Mouse (Mus musculus) activated CD4-positive, CD25-positive, alpha-beta regulatory T cell, adult 4 months (primary cell): ENCODE results near the gene Acot7. TPM values are rescaled to one million over a fixed set of nuclear protein-coding genes. Genes with fewer than 3 reads are reported as not detected.
A peak's percentile ranks its signal among the peaks of the same experiment; 100 is the strongest.

Source experiments
- ATAC-seq: one replicate; pipeline ENCODE4 v1.8.0; 2017
- polyA plus RNA-seq, 2 experiments: library from polyadenylated mRNA; unstranded; fragments of 100-300 nt; shearing (Covaris generic); gene quantifications; one replicate each; pipeline ENCODE4 v1.2.1; 2017

Acot7 gene
- polyA plus RNA-seq, 2 experiments from 2014 or later = 134 to 172 TPM

DNA sequence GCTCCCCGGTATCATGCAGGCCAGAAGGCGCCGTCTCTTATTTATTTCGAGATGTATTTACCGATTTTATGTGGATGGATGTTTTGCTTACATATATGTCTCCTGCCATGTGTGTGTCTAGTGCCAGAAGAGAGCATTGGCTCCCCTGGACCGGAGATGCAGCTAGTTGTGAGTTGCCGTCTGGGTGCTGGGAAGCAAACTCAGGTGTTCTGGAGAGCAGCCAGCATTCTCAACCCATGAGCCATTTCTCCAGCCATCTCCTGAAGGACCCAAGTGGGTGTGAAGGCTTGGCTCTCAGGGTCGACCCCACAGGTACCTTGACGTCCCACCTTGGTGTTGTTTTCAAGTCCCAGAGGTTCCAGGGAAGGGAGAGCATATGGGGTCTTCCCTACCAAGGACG lies 4.3 kb downstream of the Acot7 start:
- ATAC-seq = no peak

DNA sequence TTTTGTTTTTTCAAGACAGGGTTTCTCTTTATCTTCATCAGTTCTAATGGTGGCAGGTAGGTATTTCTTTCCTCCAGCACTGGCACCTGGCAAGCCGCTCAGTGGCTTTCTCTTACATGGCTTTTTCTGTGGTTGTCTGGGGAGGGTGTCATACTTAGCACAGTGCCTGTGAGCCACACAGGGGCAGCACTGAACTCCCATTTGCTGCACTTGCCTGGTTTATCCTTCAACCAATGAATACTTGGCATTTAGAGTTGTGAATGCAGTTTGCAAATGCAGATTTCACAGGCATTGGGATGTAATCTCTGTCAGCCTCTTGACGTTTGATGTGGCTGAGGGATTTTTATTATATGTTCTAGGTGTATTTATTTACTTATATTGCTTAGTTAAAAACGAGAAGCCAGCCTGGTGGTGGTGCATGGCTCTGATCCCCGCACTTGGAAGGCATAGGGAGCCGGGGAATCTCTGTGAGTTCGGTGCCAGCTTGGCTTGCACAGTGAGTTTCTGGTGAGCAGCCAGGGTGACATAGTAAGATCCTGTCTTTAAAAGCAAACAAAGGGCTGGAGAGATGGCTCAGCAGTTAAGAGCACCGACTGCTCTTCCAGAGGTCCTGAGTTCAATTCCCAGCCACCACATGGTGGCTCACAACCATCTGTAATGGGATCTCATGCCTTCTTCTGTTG lies 6.6 kb downstream of the Acot7 start:
- no peak for ATAC-seq

DNA sequence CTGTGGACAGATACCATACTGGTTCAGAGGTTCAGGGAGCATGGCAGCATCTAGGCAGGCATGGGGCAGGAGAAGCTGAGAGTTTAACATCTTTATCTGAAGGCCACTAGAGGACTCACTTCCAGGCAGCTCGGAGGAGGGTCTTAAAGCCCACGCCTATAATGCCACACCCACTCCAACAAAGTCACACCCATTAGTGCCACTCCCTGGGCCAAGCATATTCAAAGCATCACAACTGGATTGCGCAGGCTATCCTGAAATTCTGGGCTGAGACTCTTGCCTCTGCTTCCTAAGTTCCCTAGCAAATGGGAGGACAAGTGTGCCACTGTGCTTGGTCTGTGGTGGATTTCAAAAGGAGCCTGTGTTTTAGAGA lies 7.2 kb downstream of the Acot7 start:
- ATAC-seq = no peak

- ATAC-seq = peak; percentile 57
Observed at GRCm38 (mm10) chr4:152185510-152186204, 7.7 kb downstream of the Acot7 start.

- ATAC-seq = peak; percentile 40
Observed at GRCm38 (mm10) chr4:152186205-152187082, 8.5 kb downstream of the Acot7 start.

DNA sequence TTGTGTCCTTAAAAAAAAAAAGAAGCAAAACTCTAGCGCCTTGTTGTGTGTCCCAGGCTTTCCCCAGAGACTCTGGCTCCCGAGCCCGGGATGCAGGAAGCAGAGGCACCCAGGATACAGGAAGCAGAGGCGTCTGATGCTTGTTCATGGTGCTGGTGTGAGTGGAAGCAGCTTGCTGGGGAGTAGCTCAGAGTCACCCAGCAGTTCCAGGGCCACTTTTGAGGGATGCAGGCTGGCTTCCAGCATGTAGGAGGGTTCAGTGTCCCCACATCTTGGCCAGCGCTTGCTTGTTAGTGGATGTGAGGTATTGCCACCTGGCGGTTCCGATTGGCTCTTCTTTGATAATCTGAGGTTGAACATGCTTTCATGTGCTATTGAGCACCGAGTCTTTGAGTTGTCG lies 9.2 kb downstream of the Acot7 start:
- ATAC-seq = no peak

- peak; percentile 60 for ATAC-seq
Observed at GRCm38 (mm10) chr4:152188651-152189050, 10.7 kb downstream of the Acot7 start.

DNA sequence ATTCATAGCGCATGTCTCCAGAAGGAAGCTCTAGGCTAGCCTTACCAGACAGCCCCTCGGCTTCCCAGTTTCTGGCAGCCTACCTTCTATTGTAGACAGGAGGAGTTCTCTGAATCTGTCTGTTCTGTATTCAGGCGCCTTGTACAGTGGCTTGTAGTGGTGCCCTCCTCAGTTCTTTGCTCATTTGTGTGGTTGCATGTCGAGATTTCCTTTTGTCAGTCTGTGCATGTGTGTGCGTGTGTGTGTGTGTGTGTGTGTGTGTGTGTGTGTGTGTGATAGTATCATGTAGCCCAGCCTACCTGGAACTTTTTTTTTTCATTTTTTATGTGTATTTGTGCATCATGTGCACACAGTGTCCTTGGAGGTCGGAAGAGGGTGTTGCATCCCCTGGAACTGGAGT lies 11.1 kb downstream of the Acot7 start:
- ATAC-seq = no peak

GRCm38 (mm10) chr4:152189691-152190090 lies 11.8 kb downstream of the Acot7 start:
- ATAC-seq = peak; percentile 15

DNA sequence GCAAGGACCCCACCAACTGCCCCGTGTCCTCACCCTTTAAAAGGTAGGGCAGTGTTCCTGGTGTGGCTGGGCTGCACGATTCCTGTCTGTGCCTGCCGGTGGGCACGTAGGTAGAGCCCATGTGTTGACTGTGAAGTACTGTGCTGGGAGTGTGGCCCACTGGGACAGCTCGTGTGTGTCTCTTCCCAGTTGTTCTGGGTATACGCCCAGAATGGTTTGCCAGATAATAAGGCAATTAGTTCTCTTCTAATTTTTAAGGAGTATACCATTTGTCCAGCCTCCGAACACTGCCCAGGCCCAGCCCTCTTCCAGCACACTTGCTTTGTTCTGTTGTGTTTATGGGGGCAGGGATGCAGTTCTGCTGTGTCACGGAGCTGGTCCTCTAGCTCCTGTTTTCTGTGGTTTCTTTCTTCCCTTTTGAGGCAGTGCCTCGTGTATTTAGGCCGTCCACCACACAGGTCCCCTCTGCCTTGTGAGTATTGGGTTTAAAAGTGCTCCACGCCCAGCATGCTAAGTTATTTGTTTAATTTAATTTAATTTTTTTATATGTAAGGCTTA lies 12.2 kb downstream of the Acot7 start:
- no peak for ATAC-seq

DNA sequence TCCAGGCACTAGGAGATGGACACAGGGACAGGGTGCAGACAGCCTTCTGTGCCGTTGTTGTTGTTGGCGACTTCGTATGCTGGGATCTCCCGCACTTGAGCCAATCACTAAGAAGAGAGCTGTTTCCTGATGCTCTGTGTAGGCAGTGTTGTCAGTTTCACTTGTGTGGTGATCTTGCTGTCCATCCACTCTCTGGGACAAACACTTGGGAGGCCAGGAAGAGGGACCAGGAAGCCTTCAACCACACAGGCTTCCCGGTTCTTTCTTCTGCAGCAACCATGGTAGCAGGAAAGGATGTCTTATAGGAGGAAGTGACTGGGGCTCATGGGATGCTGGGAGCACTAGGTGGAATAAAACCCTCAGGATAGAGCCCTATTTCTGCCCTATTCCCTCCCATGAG lies 12.8 kb downstream of the Acot7 start:
- no peak for ATAC-seq

DNA sequence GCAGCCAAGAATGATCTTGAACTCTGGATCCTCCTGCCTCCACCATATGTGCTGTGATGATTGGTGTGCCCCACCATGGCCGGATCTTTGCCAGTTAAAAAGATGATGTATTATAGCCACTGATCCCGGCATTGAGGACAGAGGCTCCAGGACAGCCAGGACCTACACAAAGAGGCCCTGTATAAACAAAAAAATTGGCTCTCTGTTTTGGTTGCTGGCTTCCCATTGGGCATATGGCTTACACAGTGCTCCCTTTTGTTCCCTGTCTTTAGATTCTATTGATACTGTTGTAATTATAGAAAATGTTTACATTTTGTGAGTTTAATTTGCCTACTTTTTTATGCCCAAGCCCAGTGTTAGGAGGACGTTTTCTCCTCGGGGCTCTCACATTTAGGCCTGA lies 14.6 kb downstream of the Acot7 start:
- ATAC-seq = no peak

GRCm38 (mm10) chr4:152194476-152195175 lies 16.7 kb downstream of the Acot7 start:
- no peak for ATAC-seq

DNA sequence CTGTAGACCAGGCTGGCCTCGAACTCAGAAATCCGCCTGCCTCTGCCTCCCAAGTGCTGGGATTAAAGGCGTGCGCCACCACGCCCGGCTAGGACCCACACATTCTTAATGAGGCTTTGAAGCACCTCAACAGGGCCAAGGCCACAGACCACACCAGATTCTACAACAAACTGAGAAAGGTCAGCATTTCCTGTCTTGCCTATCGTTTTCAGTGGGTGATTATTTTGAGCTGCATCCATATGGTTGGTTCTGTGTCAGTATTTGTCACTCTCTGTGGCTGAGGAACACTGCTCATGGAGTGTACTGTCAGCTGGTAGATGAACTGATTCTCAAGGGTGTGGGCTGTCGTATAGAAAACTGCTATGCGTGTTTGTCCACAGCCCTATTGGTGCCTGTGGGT lies 18.3 kb downstream of the Acot7 start:
- no peak for ATAC-seq

DNA sequence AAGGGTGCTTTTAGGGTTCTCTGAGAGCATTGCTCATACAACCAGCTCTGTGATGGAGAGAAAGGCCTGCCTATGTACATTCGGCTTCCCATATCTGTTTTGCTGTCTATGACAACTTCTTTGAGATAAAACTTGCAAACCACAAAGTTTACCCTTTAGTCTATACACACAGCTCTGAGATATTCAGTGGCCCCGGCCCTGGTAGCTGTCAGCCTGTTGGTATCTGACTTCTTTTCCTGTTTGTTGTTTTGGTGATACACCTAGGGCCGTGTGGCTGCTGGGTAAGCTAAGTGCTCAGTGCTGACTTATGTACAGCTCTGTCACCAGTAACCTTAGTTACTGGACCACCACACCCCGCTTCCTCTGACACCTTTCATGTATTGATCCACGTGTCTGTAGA lies 19.6 kb downstream of the Acot7 start:
- ATAC-seq = peak; percentile 88

DNA sequence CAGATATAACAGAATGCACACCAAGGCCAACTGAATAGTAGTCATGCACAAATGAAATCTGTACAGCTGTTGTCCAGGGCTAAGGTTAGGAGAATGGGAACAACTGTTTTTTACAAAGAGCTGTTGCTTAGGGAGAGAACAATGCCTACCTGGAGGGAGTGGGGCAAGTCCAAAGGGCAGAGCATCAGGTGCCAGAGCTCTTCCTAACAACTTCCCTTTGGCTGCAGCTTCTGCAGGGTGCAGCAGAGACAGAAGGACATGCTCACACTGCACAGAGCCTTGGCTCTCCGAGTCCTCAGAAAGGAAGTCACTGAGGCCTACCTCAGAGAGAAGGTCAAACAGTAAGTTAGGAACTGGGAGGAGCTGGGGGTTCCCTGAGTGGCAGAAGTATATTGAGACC lies 21.7 kb downstream of the Acot7 start:
- no peak for ATAC-seq

DNA sequence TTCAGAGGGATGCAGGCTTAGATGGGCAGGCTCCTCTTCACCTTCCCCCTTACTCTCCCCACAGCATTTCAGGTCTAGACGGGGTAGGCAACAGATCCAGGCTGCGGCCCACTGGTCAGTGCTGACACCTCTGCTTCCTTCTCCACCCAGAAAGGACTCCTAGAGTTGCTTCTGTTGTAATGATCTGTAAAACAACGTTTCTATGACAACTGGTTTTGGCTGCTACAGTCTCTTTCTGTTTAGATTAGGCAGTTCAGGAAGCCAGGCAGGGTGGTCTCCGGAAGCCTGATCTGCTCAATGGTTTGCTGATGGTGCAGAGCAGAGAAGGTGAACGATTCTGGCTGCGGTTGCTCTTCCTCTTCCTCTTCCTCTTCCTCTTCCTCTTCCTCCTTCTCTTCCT lies 23.6 kb downstream of the Acot7 start:
- ATAC-seq = peak; percentile 27

- no peak for ATAC-seq
Observed at GRCm38 (mm10) chr4:152202418-152202817, 24.5 kb downstream of the Acot7 start.

DNA sequence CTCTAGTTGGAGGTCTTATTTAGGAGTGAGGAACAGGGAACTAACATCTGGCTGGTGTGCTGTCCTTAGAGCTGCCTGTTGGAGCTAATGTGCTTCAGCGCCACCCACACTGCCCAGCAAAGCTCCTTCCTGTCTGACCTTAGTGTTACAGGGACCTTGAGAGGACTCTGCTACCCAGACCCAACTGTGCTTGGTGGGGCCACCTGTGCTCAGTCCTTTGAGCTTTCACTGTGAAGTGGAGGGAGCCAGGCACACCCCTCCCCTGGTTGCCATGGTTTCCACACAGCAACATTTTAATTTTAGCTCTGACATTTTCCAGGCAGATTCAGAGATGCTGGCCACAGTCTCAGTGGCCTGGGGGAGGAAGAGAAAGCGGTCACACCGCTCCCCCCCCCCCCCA lies 25.0 kb downstream of the Acot7 start:
- peak; percentile 12 for ATAC-seq

DNA sequence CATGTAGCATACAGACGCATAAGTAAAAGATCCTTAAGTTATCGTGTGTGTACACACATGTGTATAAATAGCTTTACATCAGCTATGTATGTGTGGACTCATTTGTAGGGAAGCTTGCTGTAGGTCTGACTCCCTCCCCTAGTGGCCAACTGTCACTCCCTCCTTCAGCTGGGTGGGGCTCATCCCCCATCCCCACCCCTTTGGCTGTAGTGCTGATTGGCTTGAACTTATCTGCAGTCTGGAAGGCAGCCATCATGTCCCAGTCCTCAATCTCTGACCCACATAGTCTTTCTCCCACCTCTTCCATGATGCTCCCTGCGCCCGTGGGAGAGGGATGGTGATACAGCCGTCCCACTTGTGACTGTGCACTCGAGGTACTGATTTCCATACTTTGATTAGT lies 26.7 kb downstream of the Acot7 start:
- ATAC-seq = no peak

DNA sequence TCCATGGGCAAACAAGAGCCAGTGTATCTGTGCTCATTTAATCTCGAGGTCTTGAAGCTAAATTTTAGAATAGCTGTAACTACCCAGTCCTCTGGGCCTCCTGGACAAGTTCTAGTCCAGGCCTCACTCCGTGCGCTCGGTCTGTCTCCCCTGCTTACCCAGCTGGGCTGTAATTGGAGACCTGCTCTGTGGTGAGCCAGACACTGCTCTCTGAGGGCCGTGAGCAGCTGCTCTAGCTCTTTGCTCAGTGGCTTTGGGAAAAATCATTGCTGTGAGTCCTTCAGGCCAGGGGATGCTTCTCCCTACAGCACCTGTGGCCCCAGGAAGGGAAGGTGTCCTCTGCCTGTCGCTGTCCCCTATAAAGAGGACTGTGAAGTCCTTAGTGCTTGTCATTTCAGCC lies 28.3 kb downstream of the Acot7 start:
- no peak for ATAC-seq

GRCm38 (mm10) chr4:152209623-152210022 lies 31.7 kb downstream of the Acot7 start:
- ATAC-seq = no peak

- no peak for ATAC-seq
Observed at GRCm38 (mm10) chr4:152212091-152212505, 34.2 kb downstream of the Acot7 start.
